Mouse (Mus musculus) kidney, embryonic 16.5 days (tissue): Measurements from ENCODE around the gene Igf2bp1. TPM values are rescaled to one million over a fixed set of nuclear protein-coding genes. Genes with fewer than 3 reads are reported as not detected.

ENCODE experiments used
- ATAC-seq: fragments of 200-750 bp; cut with Nextera tagmentation; 2 replicates; pipeline ENCODE4 v1.8.0; 2017; ENCODE audit warnings: moderate TSS enrichment; ENCODE audit not compliant: low FRiP score, low TSS enrichment
- H3K27ac ChIP-seq: fragments of 300-500 bp; sonication (generic); 2 replicates; pipeline ENCODE4 v1.5.1; 2014; ENCODE audit warnings: low read length
- H3K27me3 ChIP-seq: fragments of 300-500 bp; sonication (generic); 2 replicates; pipeline ENCODE4 v1.6.1; 2014; ENCODE audit warnings: low read length, control low read depth, mixed read lengths; ENCODE audit not compliant: insufficient read depth
- H3K36me3 ChIP-seq: fragments of 300-500 bp; sonication (generic); 2 replicates; pipeline ENCODE4 v1.6.1; 2014; ENCODE audit warnings: low read length, control low read depth, mixed read lengths; ENCODE audit not compliant: insufficient read depth
- H3K4me1 ChIP-seq: fragments of 300-500 bp; sonication (generic); 2 replicates; pipeline ENCODE4 v1.6.1; 2014; ENCODE audit warnings: low read length, control low read depth, mixed read lengths; ENCODE audit not compliant: insufficient read depth
- H3K4me2 ChIP-seq: fragments of 300-500 bp; sonication (generic); replicated peaks from 2 replicates; pipeline ENCODE4 v1.6.1; 2014; ENCODE audit warnings: low read depth, low read length
- H3K4me3 ChIP-seq: fragments of 300-500 bp; sonication (generic); 2 replicates; pipeline ENCODE4 v1.5.1; 2014; ENCODE audit warnings: mild to moderate bottlenecking, low read length
- H3K9ac ChIP-seq: fragments of 300-500 bp; sonication (generic); replicated peaks from 2 replicates; pipeline ENCODE4 v1.6.1; 2014; ENCODE audit warnings: low read length
- H3K9me3 ChIP-seq: fragments of 300-500 bp; sonication (generic); 2 replicates; pipeline ENCODE4 v1.6.1; 2016; ENCODE audit warnings: low read length, control low read depth
- WGBS: fragments of 180-500 bp; shearing (Covaris S2); extraction: QIAGEN DNeasy Blood & Tissue Kit; methylation state at CpG from one replicate; pipeline ENCODE4 v1.1.7; 2014; 5-methylcytosine and 5-hydroxymethylcytosine counted together
- microRNA-seq: library from miRNA; unstranded; fragments of <30 nt; microRNA quantifications from one replicate; pipeline ENCODE4, GENCODE M21; 2016
- polyA plus RNA-seq: library from polyadenylated mRNA; unstranded; fragments of >200 nt; fragmentation: Nextera tagmentation; extraction: Ambion mirVana; gene quantifications from 2 replicates; pipeline ENCODE4 v1.2.1, GENCODE M21; 2015

Gene Igf2bp1
- polyA plus RNA-seq, 1 experiment from 2014 or later, result 57.2 TPM

GRCm38 (mm10) chr11:95915006-95915710, 90.6 kb downstream of the Igf2bp1 start:
- 1% methylated on average over 28 of the region's 28 CpGs for WGBS
- Histone ChIP-seq H3K9me3 (no peaks in the 10 kb centered on the region), H3K4me2 (peak overlapping the region; percentile 39), H3K27ac (no peak overlapping the region), H3K4me3 (peak overlapping the region; percentile 32), H3K4me1 (0 out of 2 replicates have a peak, but pooled peaks cover 8% of the 10 kb centered on the region), H3K9ac (no peak overlapping the region), H3K27me3 (peaks cover 87% of the 10 kb centered on the region), H3K36me3 (no peaks in the 10 kb centered on the region)
- ATAC-seq, result no peak

GRCm38 (mm10) chr11:95914571-95914991, 91.2 kb downstream of the Igf2bp1 start, which contains the start of gene B4galnt2:
Gene B4galnt2, minus strand, starts transcription at chr11:95914891.
- H3K4me3 ChIP-seq, result peak within 1 kb of the TSS; percentile 32
- H3K4me2 ChIP-seq, result peak within 1 kb of the TSS; percentile 39
- H3K27ac ChIP-seq, result no peak within 1 kb of the TSS
- H3K4me1 ChIP-seq, result 0 out of 2 replicates have a peak, but pooled peaks cover 8% of the 10 kb centered on the region
- WGBS, result under 1% methylated on average over 35 of the region's 35 CpGs
- H3K9ac ChIP-seq, result 0 out of 2 replicates have a peak within 1 kb of the TSS, but pooled peaks have one; percentile 23
- no peak for ATAC-seq
- H3K27me3 ChIP-seq, result peaks cover 83% of the 10 kb centered on the region
- H3K36me3 ChIP-seq, result no peaks in the 10 kb centered on the region
- H3K9me3 ChIP-seq, result no peaks in the 10 kb centered on the region

DNA sequence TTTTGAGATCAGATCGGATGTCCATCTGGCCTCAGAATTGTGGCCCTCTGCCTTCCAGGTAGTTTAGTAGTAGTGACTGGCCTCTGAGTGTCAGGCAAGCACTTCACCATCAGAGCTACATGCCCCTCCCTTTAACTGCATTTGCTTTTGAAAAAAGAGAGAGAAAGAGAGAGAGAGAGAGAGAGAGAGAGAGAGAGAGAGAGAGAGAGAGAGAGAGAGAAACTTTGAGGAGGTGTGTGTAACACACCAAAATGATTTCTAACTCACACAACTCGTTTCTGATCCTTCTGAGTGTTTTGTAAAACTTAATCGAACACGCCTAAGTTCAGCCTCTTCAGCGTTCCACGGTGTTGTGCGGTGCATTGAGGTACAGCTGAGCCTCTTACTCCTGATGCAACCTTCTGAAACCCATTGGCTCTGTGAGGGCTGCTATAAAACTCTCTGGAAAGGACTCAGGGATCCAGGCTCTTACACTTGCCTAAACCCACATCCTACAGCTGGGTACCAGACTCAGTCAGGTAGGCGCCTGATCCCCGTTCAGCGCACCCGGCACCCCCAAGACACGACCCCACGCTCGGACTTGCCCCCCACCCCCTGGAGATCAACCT, 91.7 kb downstream of the Igf2bp1 start:
- peaks cover 79% of the 10 kb centered on the region for H3K27me3 ChIP-seq
- H3K4me3 ChIP-seq, result peak overlapping the region; percentile 32
- 3% methylated on average over 14 of the region's 14 CpGs for WGBS
- no peak overlapping the region for H3K27ac ChIP-seq
- H3K9me3 ChIP-seq, result no peaks in the 10 kb centered on the region
- no peaks in the 10 kb centered on the region for H3K36me3 ChIP-seq
- H3K4me2 ChIP-seq, result peak overlapping the region; percentile 39
- 0 out of 2 replicates have a peak, but pooled peaks cover 8% of the 10 kb centered on the region for H3K4me1 ChIP-seq
- H3K9ac ChIP-seq, result 0 out of 2 replicates have a peak overlapping the region, but pooled peaks have one; percentile 23
- ATAC-seq, result no peak

- H3K4me2 ChIP-seq, result no peak overlapping the region
- WGBS, result 21% methylated on average over 7 of the region's 7 CpGs
- H3K4me3 ChIP-seq, result no peak overlapping the region
- H3K27me3 ChIP-seq, result peaks cover 59% of the 10 kb centered on the region
- H3K27ac ChIP-seq, result no peak overlapping the region
- H3K9me3 ChIP-seq, result no peaks in the 10 kb centered on the region
- 0 out of 2 replicates have a peak, but pooled peaks cover 8% of the 10 kb centered on the region for H3K4me1 ChIP-seq
- ATAC-seq, result no peak
- no peak overlapping the region for H3K9ac ChIP-seq
- H3K36me3 ChIP-seq, result no peaks in the 10 kb centered on the region
Measured at GRCm38 (mm10) chr11:95911579-95911978, 94.2 kb downstream of the Igf2bp1 start.

- Histone ChIP-seq H3K4me1 (no peaks in the 10 kb centered on the region), H3K27ac (no peak overlapping the region), H3K36me3 (no peaks in the 10 kb centered on the region), H3K9me3 (no peaks in the 10 kb centered on the region), H3K4me3 (no peak overlapping the region), H3K4me2 (no peak overlapping the region), H3K9ac (no peak overlapping the region), H3K27me3 (peaks cover 27% of the 10 kb centered on the region)
- 83% methylated on average over 5 of the region's 5 CpGs for WGBS
- ATAC-seq, result no peak
Measured at GRCm38 (mm10) chr11:95907805-95908524, 97.8 kb downstream of the Igf2bp1 start.

Small RNAs within 50 kb of the gene (microRNA-seq; reads per million reads assigned to microRNA genes)
- gene Mir3063, result not detected

Other genes with a start within 250 kb of the Igf2bp1 start
- not detected in 2 replicates for gene Phospho1, start 181.4 kb downstream of the Igf2bp1 start, polyA plus RNA-seq
- 21.0 and 24.2 TPM in 2 replicates for gene Gngt2, start 168.7 kb downstream of the Igf2bp1 start, polyA plus RNA-seq
- gene Abi3, start 163.5 kb downstream of the Igf2bp1 start, polyA plus RNA-seq, result 11.7 and 14.1 TPM in 2 replicates
- gene B4galnt2, start 91.0 kb downstream of the Igf2bp1 start, polyA plus RNA-seq, result 1.4 and 1.9 TPM in 2 replicates
- gene Gip, start 18.6 kb upstream of the Igf2bp1 start, polyA plus RNA-seq, result not detected in 2 replicates
- 93.1 and 96.0 TPM in 2 replicates for gene Snf8, start 28.9 kb upstream of the Igf2bp1 start, polyA plus RNA-seq
- gene Ube2z, start 59.4 kb upstream of the Igf2bp1 start, polyA plus RNA-seq, result 38.7 and 42.0 TPM in 2 replicates
- 745 and 801 TPM in 2 replicates for gene Atp5g1, start 69.7 kb upstream of the Igf2bp1 start, polyA plus RNA-seq
- gene Calcoco2, start 106.0 kb upstream of the Igf2bp1 start, polyA plus RNA-seq, result not detected in 2 replicates
- gene Ttll6, start 127.8 kb upstream of the Igf2bp1 start, polyA plus RNA-seq, result not detected in 2 replicates
- gene Hoxb13, start 188.4 kb upstream of the Igf2bp1 start, polyA plus RNA-seq, result not detected in 2 replicates